Mouse (Mus musculus) forebrain, embryonic 11.5 days (tissue): ENCODE measurements around the gene Mboat7. TPM values are rescaled to one million over a fixed set of nuclear protein-coding genes. Genes with fewer than 3 reads are reported as not detected.
A peak's percentile ranks its signal among the peaks of the same experiment; 100 is the strongest.

Experiments
- ATAC-seq: fragments of 200-750 bp; cut with Nextera tagmentation; replicated peaks from 2 replicates; pipeline ENCODE4 v1.8.0; 2017; ENCODE audit warnings: moderate TSS enrichment; ENCODE audit not compliant: low FRiP score
- DNase-seq: peaks from one replicate; pipeline ENCODE4 v3.0.0-alpha.2; 2017; ENCODE audit warnings: low spot score
- H3K27ac ChIP-seq: fragments of 300-500 bp; sonication (generic); 2 replicates; pipeline ENCODE4 v1.5.1; 2014; ENCODE audit warnings: low read depth, low read length
- H3K27me3 ChIP-seq: fragments of 300-500 bp; sonication (generic); 2 replicates; pipeline ENCODE4 v1.6.1; 2014; ENCODE audit warnings: mild to moderate bottlenecking, low read length, mixed read lengths; ENCODE audit not compliant: control insufficient read depth, insufficient read depth
- H3K36me3 ChIP-seq: fragments of 300-500 bp; sonication (generic); 2 replicates; pipeline ENCODE4 v1.6.1; 2014; ENCODE audit warnings: mild to moderate bottlenecking, low read length, moderate library complexity, mixed read lengths; ENCODE audit not compliant: control insufficient read depth, insufficient read depth
- H3K4me1 ChIP-seq: fragments of 300-500 bp; sonication (generic); replicated peaks from 2 replicates; pipeline ENCODE4 v1.6.1; 2014; ENCODE audit warnings: low read length, mixed read lengths; ENCODE audit not compliant: control insufficient read depth, insufficient read depth
- H3K4me2 ChIP-seq: fragments of 300-500 bp; sonication (generic); 2 replicates; pipeline ENCODE4 v1.6.1; 2014; ENCODE audit warnings: low read depth, mild to moderate bottlenecking, low read length, moderate library complexity, mixed read lengths; ENCODE audit not compliant: severe bottlenecking
- H3K4me3 ChIP-seq: fragments of 300-500 bp; sonication (generic); 2 replicates; pipeline ENCODE4 v1.5.1; 2014; ENCODE audit warnings: low read depth, low read length
- H3K9ac ChIP-seq: fragments of 300-500 bp; sonication (generic); 2 replicates; pipeline ENCODE4 v1.6.1; 2014; ENCODE audit warnings: low read length
- H3K9me3 ChIP-seq: fragments of 300-500 bp; sonication (generic); 2 replicates; pipeline ENCODE4 v1.6.1; 2016; ENCODE audit warnings: low read length, mixed read lengths; ENCODE audit not compliant: control insufficient read depth
- WGBS: fragments of 180-500 bp; shearing (Covaris S2); extraction: QIAGEN DNeasy Blood & Tissue Kit; methylation state at CpG from one replicate; pipeline ENCODE4 v1.1.7; 2014; 5-methylcytosine and 5-hydroxymethylcytosine counted together
- polyA plus RNA-seq: library from polyadenylated mRNA; unstranded; fragments of >200 nt; fragmentation: Nextera tagmentation; extraction: Ambion mirVana; gene quantifications from 2 replicates; pipeline ENCODE4 v1.2.1, GENCODE M21; 2014

Mboat7 gene
- polyA plus RNA-seq, 1 experiment from 2014 or later, result 40.2 TPM

GRCm38 (mm10) chr7:3658578-3658977 is 34.7 kb downstream of the Mboat7 start:
- no peaks in the 10 kb centered on the region for H3K9me3 ChIP-seq
- H3K27me3 ChIP-seq, result no peaks in the 10 kb centered on the region
- H3K36me3 ChIP-seq, result peaks cover 51% of the 10 kb centered on the region
- no peak for ATAC-seq
- H3K9ac ChIP-seq, result no peak overlapping the region
- no peak overlapping the region for H3K27ac ChIP-seq
- peaks cover 2% of the 10 kb centered on the region; the same call in 1 of the 2 replicates for H3K4me1 ChIP-seq
- H3K4me3 ChIP-seq, result no peak overlapping the region
- 95% methylated on average over 14 of the region's 14 CpGs for WGBS
- no peak overlapping the region for H3K4me2 ChIP-seq
- no peak for DNase-seq

- no peaks in the 10 kb centered on the region for H3K9me3 ChIP-seq
- DNase-seq, result no peak
- H3K36me3 ChIP-seq, result peaks cover 59% of the 10 kb centered on the region
- no peak overlapping the region for H3K4me3 ChIP-seq
- no peak overlapping the region for H3K9ac ChIP-seq
- H3K4me2 ChIP-seq, result no peak overlapping the region
- WGBS, result 92% methylated on average over 4 of the region's 4 CpGs
- no peak overlapping the region for H3K27ac ChIP-seq
- no peaks in the 10 kb centered on the region for H3K27me3 ChIP-seq
- ATAC-seq, result no peak
- no peaks in the 10 kb centered on the region for H3K4me1 ChIP-seq
Observed at GRCm38 (mm10) chr7:3656966-3657365, 36.4 kb downstream of the Mboat7 start.

- ATAC-seq, result no peak
- Histone ChIP-seq H3K9me3 (no peaks in the 10 kb centered on the region), H3K27ac (no peak overlapping the region), H3K36me3 (peaks cover 11% of the 10 kb centered on the region; the same call in 1 of the 2 replicates), H3K9ac (peak overlapping the region; percentile 98), H3K4me3 (peak overlapping the region; percentile 99), H3K4me2 (peak overlapping the region; percentile 71), H3K27me3 (no peaks in the 10 kb centered on the region), H3K4me1 (peaks cover 17% of the 10 kb centered on the region)
- WGBS, result 69% methylated on average over 4 of the region's 4 CpGs
- DNase-seq, result no peak
Observed at GRCm38 (mm10) chr7:3646641-3647040, 46.7 kb downstream of the Mboat7 start.

GRCm38 (mm10) chr7:3646188-3646587 is 47.1 kb downstream of the Mboat7 start:
- no peak overlapping the region for H3K27ac ChIP-seq
- no peak for ATAC-seq
- no peaks in the 10 kb centered on the region for H3K9me3 ChIP-seq
- H3K4me1 ChIP-seq, result peaks cover 17% of the 10 kb centered on the region
- WGBS, result 33% methylated on average over 9 of the region's 9 CpGs
- H3K27me3 ChIP-seq, result no peaks in the 10 kb centered on the region
- H3K4me2 ChIP-seq, result peak overlapping the region; percentile 71
- no peak for DNase-seq
- H3K36me3 ChIP-seq, result peaks cover 8% of the 10 kb centered on the region; the same call in 1 of the 2 replicates
- H3K4me3 ChIP-seq, result peak overlapping the region; percentile 99
- H3K9ac ChIP-seq, result peak overlapping the region; percentile 98

- ATAC-seq (peak; percentile 4), DNase-seq (no peak)
- Histone ChIP-seq H3K9ac (peak overlapping the region; percentile 98), H3K27ac (peak overlapping the region; percentile 97), H3K4me3 (peak overlapping the region; percentile 99), H3K36me3 (peaks cover 2% of the 10 kb centered on the region; the same call in 1 of the 2 replicates), H3K4me1 (peaks cover 17% of the 10 kb centered on the region), H3K4me2 (peak overlapping the region; percentile 71), H3K27me3 (no peaks in the 10 kb centered on the region), H3K9me3 (no peaks in the 10 kb centered on the region)
- WGBS, result under 1% methylated on average over 49 of the region's 58 CpGs
Observed at GRCm38 (mm10) chr7:3645488-3646025, 47.8 kb downstream of the Mboat7 start.

GRCm38 (mm10) chr7:3644672-3645487 is 48.4 kb downstream of the Mboat7 start, which contains the start of gene Cnot3:
Gene Cnot3 (plus strand): TSS chr7:3645268.
- peak within 1 kb of the TSS; percentile 97 for H3K27ac ChIP-seq
- H3K4me3 ChIP-seq, result peak within 1 kb of the TSS; percentile 99
- WGBS, result under 1% methylated on average over 38 of the region's 58 CpGs
- H3K36me3 ChIP-seq, result peaks cover 2% of the 10 kb centered on the region; the same call in 1 of the 2 replicates
- H3K9ac ChIP-seq, result peak within 1 kb of the TSS; percentile 98
- ATAC-seq (peak; percentile 99), DNase-seq (peak; percentile 97)
- peaks cover 17% of the 10 kb centered on the region for H3K4me1 ChIP-seq
- H3K4me2 ChIP-seq, result peak within 1 kb of the TSS; percentile 71
- H3K27me3 ChIP-seq, result no peaks in the 10 kb centered on the region
- H3K9me3 ChIP-seq, result no peaks in the 10 kb centered on the region

- WGBS, result under 1% methylated on average over 11 of the region's 11 CpGs
- peaks cover 17% of the 10 kb centered on the region for H3K4me1 ChIP-seq
- peak overlapping the region; percentile 0; the same call in 1 of the 2 replicates for H3K9ac ChIP-seq
- H3K27me3 ChIP-seq, result no peaks in the 10 kb centered on the region
- H3K4me2 ChIP-seq, result peak overlapping the region; percentile 65
- ATAC-seq, result no peak
- no peak overlapping the region for H3K27ac ChIP-seq
- H3K36me3 ChIP-seq, result peaks cover 2% of the 10 kb centered on the region; the same call in 1 of the 2 replicates
- peak overlapping the region; percentile 99 for H3K4me3 ChIP-seq
- no peaks in the 10 kb centered on the region for H3K9me3 ChIP-seq
- no peak for DNase-seq
Observed at GRCm38 (mm10) chr7:3644348-3644671, 49.0 kb downstream of the Mboat7 start.

- no peak overlapping the region for H3K27ac ChIP-seq
- ATAC-seq, result no peak
- H3K9me3 ChIP-seq, result no peaks in the 10 kb centered on the region
- peaks cover 17% of the 10 kb centered on the region for H3K4me1 ChIP-seq
- 28% methylated on average over 9 of the region's 9 CpGs for WGBS
- H3K4me3 ChIP-seq, result peak overlapping the region; percentile 99; the same call in 1 of the 2 replicates
- H3K9ac ChIP-seq, result no peak overlapping the region; the same call in 1 of the 2 replicates
- H3K4me2 ChIP-seq, result peak overlapping the region; percentile 65
- no peak for DNase-seq
- H3K27me3 ChIP-seq, result no peaks in the 10 kb centered on the region
- peaks cover 2% of the 10 kb centered on the region; the same call in 1 of the 2 replicates for H3K36me3 ChIP-seq
Observed at GRCm38 (mm10) chr7:3643843-3644242, 49.5 kb downstream of the Mboat7 start.
